Mouse (Mus musculus): ENCODE results near the gene Frmd5.

DNA sequence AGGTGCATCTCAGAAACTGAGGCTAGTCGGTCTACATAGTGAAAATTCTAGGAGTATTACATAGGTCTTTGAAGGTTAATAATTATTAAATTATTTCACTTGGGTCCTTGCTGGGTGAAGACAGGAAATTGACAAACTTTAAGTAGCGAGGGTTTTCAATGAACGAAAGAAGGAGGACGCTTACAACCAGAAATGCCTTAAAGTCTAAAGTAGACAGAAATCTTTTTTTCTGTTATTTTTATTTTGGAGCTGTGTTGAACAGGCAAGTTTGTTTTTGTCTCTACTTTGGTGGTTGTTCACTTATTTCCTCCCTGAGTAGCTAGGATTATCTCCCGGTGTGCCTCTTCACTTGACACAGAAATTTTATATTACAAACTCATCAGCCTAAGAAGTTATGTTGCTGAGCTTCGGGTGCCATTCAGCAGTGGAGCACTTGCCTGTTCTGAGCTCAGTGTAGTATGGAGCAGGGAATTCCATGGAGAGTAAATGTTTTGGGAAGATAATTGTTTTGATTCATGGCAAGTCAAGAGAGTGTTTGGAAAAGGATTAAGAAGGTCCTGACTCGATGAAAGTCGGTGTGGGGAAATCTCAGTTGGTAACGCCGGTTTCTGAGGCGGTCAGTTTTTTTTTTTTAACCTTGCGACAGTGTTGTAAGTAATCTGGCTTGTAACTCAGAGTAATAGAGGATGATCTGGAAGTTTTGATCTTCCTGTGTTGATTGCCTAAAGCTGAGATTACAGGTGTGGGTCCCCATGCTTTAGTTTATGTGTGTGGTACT, 299.5 kb downstream of the Frmd5 start:
- TF ChIP-seq CTCF (IDR thresholded peaks at IDR 0.05; ENCODE audit: borderline replicate concordance, extremely low read depth, insufficient read depth, insufficient read length) (no peak), POLR2A (IDR thresholded peaks at IDR 0.05; ENCODE audit: borderline replicate concordance, extremely low read depth, insufficient read depth, insufficient read length, poor library complexity, severe bottlenecking) (no peak)

Measured in brain, embryonic 14.5 days (tissue).